Mouse (Mus musculus) left cerebral cortex, adult 18-20 months (tissue): ENCODE data around the gene Gm17581. TPM values are rescaled to one million over a fixed set of nuclear protein-coding genes. Genes with fewer than 3 reads are reported as not detected.
"Not testable (repeated sequence)": the region's sequence is repeated elsewhere in the genome, so short reads cannot be mapped to it uniquely, and the experiment has no call there.

Source experiments
- DNase-seq, 2 experiments: peaks; one replicate each; pipeline ENCODE4 v3.0.0; 2021 to 2022; ENCODE audit warnings: low spot score in 2 of 2, mixed read lengths in 1 of 2
- total RNA-seq, 2 experiments: library from RNA; stranded (reverse); gene quantifications; 2 replicates each; pipeline ENCODE4 v1.2.3; 2021

Gene Gm17581
- total RNA-seq, 2 experiments from 2014 or later, result not detected

- DNase-seq, result no peak
These were observed 6.5 kb upstream of the Gm17581 start for GRCm38 (mm10) chr2:155742211-155742610.

DNA sequence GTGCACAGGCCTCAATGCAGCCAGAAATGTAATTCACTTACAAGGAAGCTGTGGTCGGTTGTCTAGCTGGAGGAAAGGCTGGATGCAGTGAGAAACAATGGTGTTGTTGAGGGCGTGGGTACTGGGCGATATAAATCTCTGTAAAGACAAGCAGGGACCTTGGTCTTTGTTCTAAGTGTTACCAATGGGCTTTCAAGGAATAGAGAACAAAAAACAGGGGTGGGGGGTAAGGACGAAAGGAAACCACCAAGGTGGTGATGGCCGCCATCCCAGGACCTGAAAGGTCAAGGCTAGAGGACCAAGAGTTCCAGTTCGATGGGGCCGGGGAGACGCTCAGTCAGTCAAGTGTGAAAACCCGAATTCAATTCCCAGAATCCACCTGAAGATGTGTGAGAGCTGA lies 2.1 kb upstream of the Gm17581 start:
- no peak for DNase-seq

- no peak for DNase-seq
These were observed 1.3 kb upstream of the Gm17581 start for GRCm38 (mm10) chr2:155736936-155737335.

DNA sequence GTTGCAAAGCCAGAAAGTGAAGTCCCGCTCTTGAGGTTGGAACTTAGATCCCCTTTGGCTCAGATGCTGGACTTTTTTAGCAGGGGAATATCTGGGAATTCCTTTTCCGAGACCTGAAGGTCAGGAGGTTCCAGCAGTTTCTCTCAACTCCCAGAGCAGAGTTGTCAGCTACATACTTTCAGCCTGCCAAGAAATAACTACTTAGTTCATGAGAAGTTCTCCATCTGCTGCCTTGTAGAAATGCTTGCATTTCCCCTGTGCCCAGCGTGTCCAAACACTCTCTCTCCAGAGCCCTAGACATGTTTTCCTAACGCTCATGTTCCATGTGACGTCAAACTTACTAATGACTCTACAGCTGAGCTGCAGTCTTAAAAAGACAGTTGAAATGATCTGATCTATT lies 586 bp downstream of the Gm17581 start:
- DNase-seq, result no peak

GRCm38 (mm10) chr2:155729158-155729645 lies 6.5 kb downstream of the Gm17581 start, which contains the start of gene Edem2:
Gene Edem2, minus strand, starts transcription at chr2:155729475.
- DNase-seq, result peak; percentile 91 to 95

DNA sequence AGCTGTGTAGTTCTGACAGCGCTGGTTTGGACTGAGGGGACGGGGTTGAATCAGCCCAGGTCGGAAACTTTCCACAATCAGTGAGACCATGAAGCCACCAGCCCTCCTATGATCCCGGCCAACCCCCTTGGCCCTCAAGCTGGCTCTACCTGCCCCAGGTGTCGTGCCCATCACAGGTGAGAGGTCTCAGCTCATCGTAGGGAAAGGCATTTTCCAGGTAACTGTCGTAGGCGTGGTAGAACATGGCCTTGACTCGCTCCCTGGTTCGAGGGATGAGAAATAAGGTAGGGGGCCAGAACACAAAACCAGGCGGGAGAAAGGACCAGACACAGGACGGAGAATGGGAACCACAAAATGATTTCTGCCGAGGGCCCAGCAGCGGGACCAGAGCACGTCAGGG lies 6.9 kb downstream of the Gm17581 start:
- DNase-seq, result no peak

DNA sequence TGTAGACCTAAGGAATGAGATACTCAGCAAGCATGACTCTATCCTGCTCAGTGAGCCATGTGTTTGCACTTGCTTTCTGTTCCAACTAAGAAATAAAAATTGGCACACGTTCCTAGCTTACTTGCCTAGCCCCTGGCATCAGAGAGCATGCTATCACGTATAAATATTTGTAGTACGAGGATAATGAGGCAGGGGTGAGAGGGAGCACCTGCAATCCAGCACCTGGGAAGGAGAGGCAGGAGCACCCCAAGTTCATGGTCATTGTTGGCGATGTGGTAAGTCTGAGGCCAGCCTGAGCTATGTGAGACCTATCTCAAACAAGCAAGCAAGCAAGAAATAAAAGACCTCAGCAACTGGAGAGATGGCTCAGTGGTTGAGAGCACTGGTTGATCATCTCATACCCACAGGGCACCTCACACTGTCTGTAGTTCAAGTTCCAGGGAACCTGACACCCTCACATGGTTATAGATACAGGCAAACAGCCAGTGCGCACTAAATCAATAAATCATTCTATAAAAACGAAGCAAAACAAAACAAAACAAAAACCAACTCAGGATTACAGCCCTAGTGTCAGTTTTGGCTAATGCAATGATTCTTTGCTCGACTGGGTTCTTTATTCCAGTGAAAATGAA lies 7.8 kb downstream of the Gm17581 start:
- DNase-seq, result no peak

GRCm38 (mm10) chr2:155726302-155726701 lies 9.4 kb downstream of the Gm17581 start:
- no peak for DNase-seq

DNA sequence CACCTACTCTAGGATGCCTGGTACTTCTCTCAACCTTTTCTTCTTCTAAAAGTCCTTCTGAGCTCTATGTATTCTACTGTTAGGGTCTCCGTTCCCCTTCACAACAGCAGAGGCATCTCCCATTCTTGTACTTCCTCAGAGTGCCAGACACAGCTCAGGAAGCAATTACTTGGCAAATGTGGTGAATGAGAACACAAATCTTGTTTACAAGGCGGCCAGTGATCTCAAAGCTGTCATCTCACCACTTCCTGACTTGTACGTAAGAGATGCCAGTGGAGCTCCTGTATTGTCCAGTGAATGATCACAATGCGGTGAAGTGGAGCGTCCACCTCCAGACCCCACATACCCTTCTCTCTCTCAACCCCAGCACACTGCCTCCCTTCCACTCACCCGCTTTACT lies 11.1 kb downstream of the Gm17581 start:
- no peak for DNase-seq

GRCm38 (mm10) chr2:155724036-155724435 lies 11.6 kb downstream of the Gm17581 start:
- no peak for DNase-seq

GRCm38 (mm10) chr2:155720585-155720984 lies 15.1 kb downstream of the Gm17581 start:
- no peak for DNase-seq

DNA sequence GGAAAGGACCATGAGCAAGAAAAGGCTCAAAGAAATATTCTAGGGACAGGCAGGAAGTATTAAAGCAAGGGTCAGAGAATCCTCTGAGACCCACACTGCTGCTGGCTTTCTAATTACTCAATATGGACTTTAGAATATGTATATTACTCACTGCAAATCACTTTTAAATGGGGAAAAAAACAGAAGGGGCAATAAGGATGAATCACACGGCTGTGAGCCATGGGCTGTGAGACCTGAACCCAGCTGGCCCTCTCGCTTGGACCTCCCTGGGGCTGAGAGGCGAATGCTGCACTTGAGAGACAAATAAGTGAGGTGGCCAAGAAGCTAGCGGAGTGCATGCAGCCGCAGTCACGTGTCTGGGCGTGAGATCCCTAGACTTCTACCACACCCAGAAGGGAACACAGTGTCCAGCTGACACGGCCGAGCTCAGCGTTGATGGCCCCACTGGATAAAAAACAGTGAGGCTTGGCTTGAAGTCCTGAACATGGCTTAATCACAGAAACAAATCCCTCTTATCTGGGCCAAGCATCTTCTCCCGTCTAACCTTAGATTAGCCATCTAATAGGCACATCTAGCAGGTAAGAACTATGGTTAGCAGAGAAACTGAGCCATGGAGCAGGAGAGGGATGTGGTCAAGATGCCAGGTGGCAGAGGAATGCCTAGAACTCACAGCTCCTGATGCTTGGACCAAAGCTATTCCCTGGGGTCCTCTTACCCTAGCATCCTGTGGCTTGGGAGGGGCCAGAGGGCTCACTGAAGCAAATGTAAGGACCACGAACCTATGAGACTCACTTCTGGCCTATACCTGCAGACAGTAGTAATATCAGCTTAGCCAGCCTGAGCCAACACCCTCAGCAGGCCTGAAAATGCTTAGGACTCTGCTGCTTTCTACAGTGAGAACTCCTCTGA lies 18.3 kb downstream of the Gm17581 start:
- no peak for DNase-seq

DNA sequence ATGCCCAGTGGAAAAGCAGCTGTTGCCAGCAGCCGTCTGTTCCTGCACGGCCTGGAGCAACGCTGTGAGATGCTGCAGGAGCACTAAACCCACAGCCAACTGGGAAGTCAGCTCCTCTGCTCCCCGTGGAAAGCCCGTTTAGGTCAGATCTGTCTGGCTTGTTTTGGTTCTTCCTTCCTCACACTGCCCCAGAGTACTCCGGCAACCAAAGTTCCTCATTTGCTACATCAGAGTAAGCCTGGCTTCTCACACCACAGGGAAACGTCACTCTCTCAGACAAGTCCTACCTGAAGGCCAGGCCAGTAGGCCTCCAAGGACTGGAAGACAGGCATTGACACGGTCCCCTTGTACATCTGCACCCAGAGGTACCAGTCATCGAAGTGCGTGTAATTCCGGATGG lies 25.1 kb downstream of the Gm17581 start:
- no peak for DNase-seq

DNA sequence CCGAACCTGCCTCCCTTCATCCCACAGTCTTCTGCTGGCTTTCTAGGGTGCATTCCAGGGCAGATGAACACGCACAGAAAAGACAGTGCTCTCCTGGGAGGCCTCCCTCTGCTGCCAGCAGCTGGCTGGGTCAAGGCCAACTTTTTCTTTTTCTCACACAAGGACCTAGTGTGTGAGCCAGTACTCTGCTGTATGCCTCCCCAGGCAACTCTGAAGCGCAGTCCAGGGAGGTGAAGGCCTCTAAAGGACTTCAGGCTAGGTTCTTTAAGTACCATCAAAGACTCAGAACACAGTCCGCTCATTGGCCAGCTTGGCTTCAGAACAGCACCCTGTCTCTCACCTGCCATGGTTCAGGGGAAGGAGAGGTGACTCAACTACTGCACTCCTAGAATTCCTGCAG lies 28.4 kb downstream of the Gm17581 start:
- DNase-seq, result peak; percentile 21 to 22

DNA sequence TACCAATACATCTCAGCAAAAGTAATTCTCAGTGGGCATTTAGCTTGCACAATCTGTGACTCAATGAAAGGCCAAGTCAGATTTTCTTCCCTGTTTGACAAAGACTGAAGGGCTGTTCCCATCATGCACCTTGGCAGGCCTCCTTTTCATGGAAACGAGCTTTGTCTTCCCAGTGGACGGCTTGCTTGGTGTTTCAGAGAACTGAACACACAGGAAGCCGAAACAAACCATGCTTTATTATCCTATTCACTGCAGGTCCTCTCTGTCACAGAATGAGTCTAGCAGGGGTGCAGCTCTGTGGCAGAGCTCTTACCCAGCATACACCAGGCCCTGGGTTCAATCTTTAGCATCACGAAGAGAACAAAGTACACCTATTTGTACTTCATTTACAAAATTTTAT lies 32.0 kb downstream of the Gm17581 start:
- no peak for DNase-seq

DNA sequence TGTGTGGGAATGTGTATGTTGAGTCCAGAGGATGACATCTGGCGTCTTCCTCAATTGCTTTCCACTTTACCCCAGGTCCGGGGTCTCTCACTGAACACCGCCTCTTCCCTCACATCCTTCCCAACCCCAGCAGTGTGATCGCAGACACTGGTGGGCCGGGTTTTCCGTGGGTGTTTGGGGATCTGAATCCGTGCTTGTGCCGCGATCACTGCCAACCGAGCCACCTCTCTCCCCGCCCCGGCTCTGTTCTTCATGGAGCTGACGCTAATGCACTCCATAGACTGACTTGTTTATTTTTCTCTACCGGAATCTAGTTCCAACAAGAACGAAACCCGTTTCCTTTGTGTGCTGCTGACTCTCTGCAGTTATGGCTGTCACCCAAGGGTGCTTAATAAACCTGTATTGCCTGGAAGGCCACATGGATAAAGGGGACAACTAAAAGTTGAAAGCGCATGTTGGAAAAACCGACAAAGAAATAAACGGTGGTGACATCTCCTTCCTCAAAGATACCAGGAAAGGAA lies 34.2 kb downstream of the Gm17581 start:
- DNase-seq, result peak in 1 of 2 experiments; percentile 41

- DNase-seq, result not testable (repeated sequence)
These were observed 37.2 kb downstream of the Gm17581 start for GRCm38 (mm10) chr2:155698443-155698842.

DNA sequence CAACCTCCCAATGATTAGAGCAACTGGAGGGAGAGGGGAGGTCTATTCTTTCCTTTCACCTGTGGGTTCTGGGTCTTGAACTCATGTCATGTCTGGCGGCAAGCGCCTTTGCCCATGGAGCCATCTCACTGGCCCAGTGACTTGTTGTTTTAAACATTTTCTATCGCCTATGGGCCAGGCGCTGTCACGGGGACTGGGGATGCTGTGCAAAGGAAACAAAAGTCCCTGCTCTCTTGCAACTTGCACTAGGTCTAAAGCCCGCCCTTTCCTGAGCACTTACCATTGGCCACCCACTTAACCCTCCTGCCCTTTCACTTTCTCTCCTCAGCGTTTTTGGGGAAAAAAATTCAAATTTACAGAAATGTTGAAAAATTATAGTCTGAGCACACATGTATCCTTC lies 38.8 kb downstream of the Gm17581 start:
- no peak for DNase-seq

DNA sequence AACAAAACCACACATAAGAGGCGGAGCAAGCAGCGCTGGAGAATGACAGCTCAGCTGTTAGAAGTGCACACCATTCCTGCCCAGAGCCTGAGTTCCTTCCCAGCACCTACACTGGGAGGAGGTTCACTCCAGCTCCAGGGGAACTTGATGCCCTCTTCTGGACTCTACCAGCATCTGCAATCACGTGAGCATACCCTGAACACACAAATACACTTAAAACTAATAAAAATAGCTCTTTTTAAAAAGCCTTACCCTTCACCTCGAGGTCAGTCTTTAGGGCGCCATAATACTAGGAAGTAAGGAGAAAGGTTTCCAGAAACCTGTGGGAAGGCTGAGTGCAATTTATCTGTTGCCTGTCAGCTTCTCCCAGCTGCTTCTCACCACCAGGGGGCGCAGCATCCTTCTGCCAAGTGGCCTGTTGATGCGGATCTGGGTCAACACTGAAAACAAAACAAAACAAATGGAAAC lies 39.5 kb downstream of the Gm17581 start:
- DNase-seq, result peak; percentile 72 to 87

GRCm38 (mm10) chr2:155695316-155695715 lies 40.4 kb downstream of the Gm17581 start:
- DNase-seq, result no peak

GRCm38 (mm10) chr2:155694564-155694963 lies 41.1 kb downstream of the Gm17581 start:
- no peak for DNase-seq

- no peak for DNase-seq
These were observed 42.5 kb downstream of the Gm17581 start for GRCm38 (mm10) chr2:155693136-155693535.
